Mouse (Mus musculus): Measurements from ENCODE around the gene March8. TPM values are rescaled to one million over a fixed set of nuclear protein-coding genes. Genes with fewer than 3 reads are reported as not detected.

Gene March8
- 46.0 and 50.6 TPM in 2 replicates for polyA plus RNA-seq (2012; rRNA removed)

- DNase-seq, result peak; percentile 87
- Histone ChIP-seq H3K4me1 (ENCODE audit: control insufficient read depth, insufficient read depth, low read length) (peaks cover 2% of the 10 kb centered on the region), H3K4me3 (replicated peaks; ENCODE audit: extremely low read depth, low read depth, low read length) (peak within 1 kb of the TSS; percentile 100)
- no peak for TF ChIP-seq CTCF (IDR thresholded peaks at IDR 0.05; ENCODE audit: insufficient read depth, low read length)
- peak; percentile 54; the same call in 1 of the 2 replicates for TF ChIP-seq POLR2A (IDR thresholded peaks at IDR 0.05; ENCODE audit: borderline replicate concordance, extremely low read depth, low read depth, low read length)
- under 1% methylated on average over 75 of the region's 75 CpGs for WGBS
Measured at GRCm38 (mm10) chr6:116337835-116338501, at the start of gene March8. Gene March8 (plus strand): TSS chr6:116338024.

DNA sequence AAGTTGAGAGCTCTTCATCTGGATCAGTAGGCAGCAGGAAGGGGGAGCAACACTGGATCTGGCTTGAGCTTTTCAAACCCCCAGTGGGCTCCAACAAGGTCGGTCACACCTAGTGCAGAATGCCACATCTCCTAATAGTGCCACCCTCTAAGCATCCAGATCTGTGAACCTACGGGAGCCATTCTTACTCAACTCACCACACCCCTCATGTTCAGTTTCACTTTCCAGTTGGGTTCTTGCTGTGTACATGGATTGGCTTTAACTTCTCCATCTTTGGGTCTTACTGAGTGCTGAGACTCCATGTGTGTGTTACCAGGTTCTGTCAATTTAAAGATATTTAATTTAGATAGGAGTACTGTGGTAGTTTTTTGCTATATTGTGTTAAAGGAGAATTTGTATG is 26.4 kb upstream of the March8 start:
- TF ChIP-seq CTCF (IDR thresholded peaks at IDR 0.05; ENCODE audit: insufficient read depth, low read length) (no peak), POLR2A (IDR thresholded peaks at IDR 0.05; ENCODE audit: borderline replicate concordance, extremely low read depth, low read depth, low read length) (no peak)
- DNase-seq, result no peak
- WGBS, result 76% methylated on average over 2 of the region's 2 CpGs
- Histone ChIP-seq H3K4me1 (ENCODE audit: control insufficient read depth, insufficient read depth, low read length) (no peaks in the 10 kb centered on the region), H3K4me3 (replicated peaks; ENCODE audit: extremely low read depth, low read depth, low read length) (no peak overlapping the region)

GRCm38 (mm10) chr6:116319259-116319658 is 18.6 kb upstream of the March8 start:
- no peak for DNase-seq
- WGBS, result 68% methylated on average over 3 of the region's 3 CpGs

GRCm38 (mm10) chr6:116326641-116327040 is 11.2 kb upstream of the March8 start:
- no peaks in the 10 kb centered on the region for H3K4me1 ChIP-seq (ENCODE audit: control insufficient read depth, insufficient read depth, low read length)
- no peak for DNase-seq
- TF ChIP-seq CTCF (IDR thresholded peaks at IDR 0.05; ENCODE audit: insufficient read depth, low read length) (no peak), POLR2A (IDR thresholded peaks at IDR 0.05; ENCODE audit: borderline replicate concordance, extremely low read depth, low read depth, low read length) (no peak)
- WGBS, result 88% methylated on average over 3 of the region's 3 CpGs
- H3K4me3 ChIP-seq (replicated peaks; ENCODE audit: extremely low read depth, low read depth, low read length), result no peak overlapping the region

More at GRCm38 (mm10) chr6:116319259-116319658, 18.6 kb upstream of the March8 start:
- no peak for TF ChIP-seq CTCF (IDR thresholded peaks at IDR 0.05; ENCODE audit: insufficient read depth, low read length)
- TF ChIP-seq POLR2A (IDR thresholded peaks at IDR 0.05; ENCODE audit: borderline replicate concordance, extremely low read depth, low read depth, low read length), result no peak
- H3K4me3 ChIP-seq (replicated peaks; ENCODE audit: extremely low read depth, low read depth, low read length), result no peak overlapping the region
- no peaks in the 10 kb centered on the region for H3K4me1 ChIP-seq (ENCODE audit: control insufficient read depth, insufficient read depth, low read length)

GRCm38 (mm10) chr6:116331396-116331795 is 6.4 kb upstream of the March8 start:
- TF ChIP-seq CTCF (IDR thresholded peaks at IDR 0.05; ENCODE audit: insufficient read depth, low read length) (no peak), POLR2A (IDR thresholded peaks at IDR 0.05; ENCODE audit: borderline replicate concordance, extremely low read depth, low read depth, low read length) (no peak)
- H3K4me1 ChIP-seq (ENCODE audit: control insufficient read depth, insufficient read depth, low read length), result no peaks in the 10 kb centered on the region
- DNase-seq, result no peak
- 71% methylated on average over 2 of the region's 2 CpGs for WGBS
- no peak overlapping the region for H3K4me3 ChIP-seq (replicated peaks; ENCODE audit: extremely low read depth, low read depth, low read length)

GRCm38 (mm10) chr6:116337466-116337834 is 374 bp upstream of the March8 start:
- TF ChIP-seq POLR2A (IDR thresholded peaks at IDR 0.05; ENCODE audit: borderline replicate concordance, extremely low read depth, low read depth, low read length), result no peak
- DNase-seq, result no peak
- peak overlapping the region; percentile 100 for H3K4me3 ChIP-seq (replicated peaks; ENCODE audit: extremely low read depth, low read depth, low read length)
- 2% methylated on average over 7 of the region's 7 CpGs for WGBS
- peaks cover 2% of the 10 kb centered on the region for H3K4me1 ChIP-seq (ENCODE audit: control insufficient read depth, insufficient read depth, low read length)

- TF ChIP-seq POLR2A (IDR thresholded peaks at IDR 0.05; ENCODE audit: borderline replicate concordance, extremely low read depth, low read depth, low read length) (no peak), CTCF (IDR thresholded peaks at IDR 0.05; ENCODE audit: insufficient read depth, low read length) (no peak)
- Histone ChIP-seq H3K4me1 (ENCODE audit: control insufficient read depth, insufficient read depth, low read length) (peaks cover 2% of the 10 kb centered on the region), H3K4me3 (replicated peaks; ENCODE audit: extremely low read depth, low read depth, low read length) (peak overlapping the region; percentile 100)
- WGBS, result 8% methylated on average over 8 of the region's 8 CpGs
- no peak for DNase-seq
Measured at GRCm38 (mm10) chr6:116338520-116338919, 696 bp downstream of the March8 start.

DNA sequence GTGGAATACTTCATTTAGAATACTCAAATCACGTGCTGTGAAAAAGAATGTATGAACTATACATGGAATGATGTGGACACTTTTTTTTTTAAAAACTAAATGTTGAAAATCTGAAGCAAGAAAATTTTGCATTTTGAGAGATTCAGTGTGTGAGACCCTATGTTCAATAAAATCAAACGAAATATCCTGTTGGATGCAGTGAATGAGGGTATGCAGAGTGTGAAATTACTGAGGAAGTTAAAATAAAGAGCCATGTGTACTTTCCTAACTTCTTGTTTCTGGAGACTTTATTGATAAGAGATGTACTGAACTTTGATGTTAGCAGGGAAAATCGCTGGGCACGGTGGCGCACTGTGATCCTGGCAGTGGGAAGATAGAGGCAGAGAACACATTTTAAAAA is 1.3 kb downstream of the March8 start:
- DNase-seq, result no peak
- no peak for TF ChIP-seq POLR2A (IDR thresholded peaks at IDR 0.05; ENCODE audit: borderline replicate concordance, extremely low read depth, low read depth, low read length)
- no peak for TF ChIP-seq CTCF (IDR thresholded peaks at IDR 0.05; ENCODE audit: insufficient read depth, low read length)
- 83% methylated on average over 5 of the region's 5 CpGs for WGBS

DNA sequence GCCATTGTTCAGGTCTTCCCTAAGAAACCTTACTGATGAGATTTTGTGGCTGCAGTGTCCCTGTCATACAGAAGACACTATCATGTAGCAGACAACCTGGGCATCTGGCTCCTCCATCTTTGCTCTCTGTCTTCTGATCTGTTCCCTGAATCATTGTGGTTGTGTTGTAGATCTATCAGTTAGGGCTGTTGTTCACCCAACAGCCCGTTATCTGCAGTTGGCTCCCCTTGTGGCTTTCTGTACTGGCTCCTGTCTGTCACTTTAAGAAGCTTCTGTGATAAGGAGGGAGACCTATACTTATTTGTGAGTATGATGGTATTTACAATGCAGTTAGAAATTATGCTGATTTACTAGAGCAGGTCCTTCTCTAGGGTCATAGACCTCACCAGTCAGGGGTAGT is 2.7 kb downstream of the March8 start:
- no peak for DNase-seq
- H3K4me1 ChIP-seq (ENCODE audit: control insufficient read depth, insufficient read depth, low read length), result peaks cover 2% of the 10 kb centered on the region
- TF ChIP-seq CTCF (IDR thresholded peaks at IDR 0.05; ENCODE audit: insufficient read depth, low read length) (no peak), POLR2A (IDR thresholded peaks at IDR 0.05; ENCODE audit: borderline replicate concordance, extremely low read depth, low read depth, low read length) (no peak)
- H3K4me3 ChIP-seq (replicated peaks; ENCODE audit: extremely low read depth, low read depth, low read length), result no peak overlapping the region
- WGBS, result 94% methylated on average over 1 of the region's 1 CpGs

More for the DNA sequence above, 1.3 kb downstream of the March8 start:
- Histone ChIP-seq H3K4me3 (replicated peaks; ENCODE audit: extremely low read depth, low read depth, low read length) (no peak overlapping the region), H3K4me1 (ENCODE audit: control insufficient read depth, insufficient read depth, low read length) (peaks cover 2% of the 10 kb centered on the region)

- TF ChIP-seq CTCF (IDR thresholded peaks at IDR 0.05; ENCODE audit: insufficient read depth, low read length) (no peak), POLR2A (IDR thresholded peaks at IDR 0.05; ENCODE audit: borderline replicate concordance, extremely low read depth, low read depth, low read length) (no peak)
- H3K4me3 ChIP-seq (replicated peaks; ENCODE audit: extremely low read depth, low read depth, low read length), result no peak overlapping the region
- DNase-seq, result no peak
- WGBS, result 81% methylated on average over 2 of the region's 2 CpGs
- no peaks in the 10 kb centered on the region for H3K4me1 ChIP-seq (ENCODE audit: control insufficient read depth, insufficient read depth, low read length)
Measured at GRCm38 (mm10) chr6:116347953-116348352, 10.1 kb downstream of the March8 start.

Data from lung, adult 2 months (tissue).